In genomic region chr7:80209669-80210068, GRCm38 (mm10) we compare ENCODE assay signal across 9 mouse cellular contexts. TPM values are rescaled to one million over a fixed set of nuclear protein-coding genes. Genes with fewer than 3 reads are reported as not detected.
A peak's percentile ranks its signal among the peaks of the same experiment; 100 is the strongest.
DNase-seq lines count a peak whose midpoint lies in the region; ATAC-seq and TF ChIP-seq lines count a peak whose summit lies in the region.
"Had no signal": no experiment of that assay in that cellular context is flagged by ENCODE, and none has a peak within 500 bp of the region (broad histone marks: within the 10 kb centered on the region; RNA-seq: fewer than 3 reads in every experiment).

No protein-coding gene starts in this region.

- H3K27ac ChIP-seq in forebrain, embryonic 14.5 days (ENCODE audit: low read depth, low read length), result no peak overlapping the region
- no peak overlapping the region for H3K27ac ChIP-seq in forebrain, embryonic 15.5 days (replicated peaks)
- peak overlapping the region; percentile 88 for H3K27ac ChIP-seq in spleen, adult 2 months (ENCODE audit: insufficient read depth, low read length)
- H3K27ac ChIP-seq: forebrain, embryonic 10.5 days had no signal

- no peaks in the 10 kb centered on the region for H3K9me3 ChIP-seq in forebrain, embryonic 14.5 days (replicated peaks; ENCODE audit: control insufficient read depth, low read length)
- H3K9me3 ChIP-seq in forebrain, embryonic 15.5 days, result no peaks in the 10 kb centered on the region
- H3K9me3 ChIP-seq: forebrain, embryonic 10.5 days had no signal

- no peak overlapping the region for H3K4me3 ChIP-seq in forebrain, embryonic 14.5 days (ENCODE audit: low read depth, low read length)
- H3K4me3 ChIP-seq in forebrain, embryonic 15.5 days, result no peak overlapping the region
- H3K4me3 ChIP-seq in spleen, adult 2 months (ENCODE audit: extremely low read depth, insufficient read depth, insufficient read length), result peak overlapping the region; percentile 21; the same call in 1 of the 2 replicates
- H3K4me3 ChIP-seq: forebrain, embryonic 10.5 days had no signal

- 84% methylated on average over 6 of the region's 6 CpGs for WGBS in forebrain, embryonic 14.5 days
- whole genome bisulfite sequencing in forebrain, embryonic 15.5 days, result 84% methylated on average over 6 of the region's 6 CpGs
- WGBS in spleen, adult 2 months, result 2% methylated on average over 6 of the region's 6 CpGs

- DNase-seq in forebrain, embryonic 14.5 days (ENCODE audit: low spot score), result no peak
- peak; percentile 88 for DNase-seq in T-cell, adult 2 months (ENCODE audit: low spot score)
- DNase-seq in liver, result peak; percentile 62
- DNase-seq in spleen, adult 2 months (ENCODE audit: low read depth in 1 of 2, low spot score in 2 of 2), result peak; percentile 75 to 92
- no peak for DNase-seq in urinary bladder, postnatal 25 days (ENCODE audit: low spot score)
- DNase-seq in yolk sac, embryonic 10.5 days (ENCODE audit: low spot score), result no peak
- no peak for DNase-seq in urinary bladder, postnatal 4 days (ENCODE audit: low spot score in 2 of 2)

- peak; percentile 26; the same call in 1 of the 2 replicates for TF ChIP-seq POLR2A in spleen, adult 2 months (IDR thresholded peaks at IDR 0.05; ENCODE audit: low read depth, low read length)

- no peak for TF ChIP-seq CTCF in spleen, adult 2 months (IDR thresholded peaks at IDR 0.05; ENCODE audit: extremely low read depth, insufficient read depth, insufficient read length, insufficient replicate concordance)

- no peak overlapping the region for H3K4me2 ChIP-seq in forebrain, embryonic 14.5 days (ENCODE audit: low read length)
- no peak overlapping the region for H3K4me2 ChIP-seq in forebrain, embryonic 15.5 days (replicated peaks)

- no peaks in the 10 kb centered on the region for H3K27me3 ChIP-seq in forebrain, embryonic 14.5 days (replicated peaks; ENCODE audit: control insufficient read depth, insufficient read depth, low read length)
- H3K27me3 ChIP-seq in forebrain, embryonic 15.5 days, result no peaks in the 10 kb centered on the region
- H3K27me3 ChIP-seq in spleen, adult 2 months (ENCODE audit: control insufficient read depth, insufficient read depth, low read length), result no peaks in the 10 kb centered on the region

- H3K4me1 ChIP-seq in forebrain, embryonic 14.5 days (ENCODE audit: control insufficient read depth, insufficient read depth, low read length), result peaks cover 5% of the 10 kb centered on the region
- peaks cover 40% of the 10 kb centered on the region for H3K4me1 ChIP-seq in forebrain, embryonic 15.5 days
- H3K4me1 ChIP-seq in spleen, adult 2 months (ENCODE audit: control insufficient read depth, insufficient read depth, insufficient read length), result peaks cover 74% of the 10 kb centered on the region

- peaks cover 15% of the 10 kb centered on the region for H3K36me3 ChIP-seq in forebrain, embryonic 14.5 days (ENCODE audit: control insufficient read depth, insufficient read depth, low read length)
- peaks cover 15% of the 10 kb centered on the region for H3K36me3 ChIP-seq in forebrain, embryonic 15.5 days
- H3K36me3 ChIP-seq in spleen, adult 2 months (ENCODE audit: control insufficient read depth, insufficient read depth, low read length), result peaks cover 7% of the 10 kb centered on the region; the same call in 1 of the 2 replicates

- 0 out of 2 replicates have a peak overlapping the region, but pooled peaks have one; percentile 21 for H3K9ac ChIP-seq in forebrain, embryonic 14.5 days (ENCODE audit: low read length)
- no peak overlapping the region for H3K9ac ChIP-seq in forebrain, embryonic 15.5 days (replicated peaks)

- ATAC-seq in forebrain, embryonic 14.5 days, result no peak
- no peak for ATAC-seq in forebrain, embryonic 15.5 days (replicated peaks)

RNA-seq across cellular contexts. Expression of gene Cib1, which starts 22.9 kb away (rescaled TPM):
- 32.7 and 38.5 TPM in 2 replicates for polyA plus RNA-seq in forebrain, embryonic 14.5 days (2014; fragmentation: Nextera tagmentation; extraction: Ambion mirVana)
- 31.6 and 32.7 TPM in 2 replicates for polyA plus RNA-seq in forebrain, embryonic 15.5 days (2015; fragmentation: Nextera tagmentation; extraction: Ambion mirVana)
- 117 and 118 TPM in 2 replicates for polyA plus RNA-seq in spleen, adult 2 months (2012; rRNA removed)

RNA-seq across cellular contexts. Expression of gene Gdpgp1, which starts 23.0 kb away (rescaled TPM):
- 2.1 and 2.7 TPM in 2 replicates for polyA plus RNA-seq in forebrain, embryonic 14.5 days (2014; fragmentation: Nextera tagmentation; extraction: Ambion mirVana)
- 3.6 and 3.9 TPM in 2 replicates for polyA plus RNA-seq in forebrain, embryonic 15.5 days (2015; fragmentation: Nextera tagmentation; extraction: Ambion mirVana)
- polyA plus RNA-seq in spleen, adult 2 months (2012; rRNA removed), result 3.0 and 3.7 TPM in 2 replicates

RNA-seq across cellular contexts. Expression of gene Sema4b, which starts 23.0 kb away (rescaled TPM):
- 11.6 and 12.8 TPM in 2 replicates for polyA plus RNA-seq in forebrain, embryonic 14.5 days (2014; fragmentation: Nextera tagmentation; extraction: Ambion mirVana)
- 22.7 and 24.7 TPM in 2 replicates for polyA plus RNA-seq in forebrain, embryonic 15.5 days (2015; fragmentation: Nextera tagmentation; extraction: Ambion mirVana)
- 69.5 and 81.3 TPM in 2 replicates for polyA plus RNA-seq in spleen, adult 2 months (2012; rRNA removed)

RNA-seq across cellular contexts. Expression of gene Ttll13, which starts 36.5 kb away (rescaled TPM):
- 0.87 and 1.2 TPM in 2 replicates for polyA plus RNA-seq in forebrain, embryonic 14.5 days (2014; fragmentation: Nextera tagmentation; extraction: Ambion mirVana)
- polyA plus RNA-seq in forebrain, embryonic 15.5 days (2015; fragmentation: Nextera tagmentation; extraction: Ambion mirVana), result 1.0 and 1.1 TPM in 2 replicates
- polyA plus RNA-seq in spleen, adult 2 months (2012; rRNA removed), result 0.25 and 0.31 TPM in 2 replicates

RNA-seq across cellular contexts. Expression of gene Ngrn, which starts 51.3 kb away (rescaled TPM):
- 71.2 and 71.8 TPM in 2 replicates for polyA plus RNA-seq in forebrain, embryonic 14.5 days (2014; fragmentation: Nextera tagmentation; extraction: Ambion mirVana)
- polyA plus RNA-seq in forebrain, embryonic 15.5 days (2015; fragmentation: Nextera tagmentation; extraction: Ambion mirVana), result 67.7 and 67.9 TPM in 2 replicates
- polyA plus RNA-seq in spleen, adult 2 months (2012; rRNA removed), result 14.9 and 21.5 TPM in 2 replicates

Comparison
In these comparisons a context has a peak if more than half of its experiments do, and no peak if none do; other contexts are left out.
1. DNase-seq: peak in T-cell, adult 2 months (single experiment), liver (single experiment) and spleen, adult 2 months (2 of 2); none in forebrain, embryonic 14.5 days (single experiment), urinary bladder, postnatal 25 days (single experiment), yolk sac, embryonic 10.5 days (single experiment) and urinary bladder, postnatal 4 days (0 of 2).